Mouse (Mus musculus) stomach, embryonic 14.5 days (tissue): ENCODE measurements around the gene Gm29776. TPM values are rescaled to one million over a fixed set of nuclear protein-coding genes. Genes with fewer than 3 reads are reported as not detected.

Source experiments
- ATAC-seq: fragments of 200-750 bp; cut with Nextera tagmentation; 2 replicates; pipeline ENCODE4 v1.8.0; 2017; ENCODE audit warnings: low read depth, moderate TSS enrichment; ENCODE audit not compliant: insufficient number of reproducible peaks, insufficient read depth, low FRiP score
- H3K27ac ChIP-seq: fragments of 300-500 bp; sonication (generic); 2 replicates; pipeline ENCODE4 v1.5.1; 2014; ENCODE audit warnings: mild to moderate bottlenecking, low read length, moderate library complexity, mixed read lengths
- H3K27me3 ChIP-seq: fragments of 300-500 bp; sonication (generic); 2 replicates; pipeline ENCODE4 v1.6.1; 2014; ENCODE audit warnings: low read length, control low read depth, mixed read lengths; ENCODE audit not compliant: control insufficient read depth, insufficient read depth
- H3K36me3 ChIP-seq: fragments of 300-500 bp; sonication (generic); 2 replicates; pipeline ENCODE4 v1.6.1; 2014; ENCODE audit warnings: mild to moderate bottlenecking, control low read depth, low read length, moderate library complexity, mixed read lengths; ENCODE audit not compliant: control insufficient read depth, insufficient read depth
- H3K4me1 ChIP-seq: fragments of 300-500 bp; sonication (generic); 2 replicates; pipeline ENCODE4 v1.6.1; 2014; ENCODE audit warnings: low read length, control low read depth, mixed read lengths; ENCODE audit not compliant: control insufficient read depth, insufficient read depth
- H3K4me2 ChIP-seq: fragments of 300-500 bp; sonication (generic); replicated peaks from 2 replicates; pipeline ENCODE4 v1.6.1; 2014; ENCODE audit warnings: low read depth, low read length, control low read depth
- H3K4me3 ChIP-seq: fragments of 300-500 bp; sonication (generic); 2 replicates; pipeline ENCODE4 v1.5.1; 2014; ENCODE audit warnings: low read depth, low read length, control low read depth
- H3K9ac ChIP-seq: fragments of 300-500 bp; sonication (generic); replicated peaks from 2 replicates; pipeline ENCODE4 v1.6.1; 2014; ENCODE audit warnings: low read depth, mild to moderate bottlenecking, control low read depth, low read length, moderate library complexity, mixed read lengths
- H3K9me3 ChIP-seq: fragments of 300-500 bp; sonication (generic); 2 replicates; pipeline ENCODE4 v1.6.1; 2016; ENCODE audit warnings: low read depth, low read length, control low read depth; ENCODE audit not compliant: control insufficient read depth
- WGBS: fragments of 180-500 bp; shearing (Covaris S2); extraction: QIAGEN DNeasy Blood & Tissue Kit; methylation state at CpG from one replicate; pipeline ENCODE4 v1.1.7; 2014; 5-methylcytosine and 5-hydroxymethylcytosine counted together
- microRNA-seq: library from miRNA; unstranded; fragments of <30 nt; microRNA quantifications from one replicate; pipeline ENCODE4, GENCODE M21; 2016
- polyA plus RNA-seq: library from polyadenylated mRNA; unstranded; fragments of >200 nt; fragmentation: Nextera tagmentation; extraction: Ambion mirVana; gene quantifications from 2 replicates; pipeline ENCODE4 v1.2.1, GENCODE M21; 2014

Gm29776 gene
- polyA plus RNA-seq, 1 experiment from 2014 or later, result 0.17 TPM

DNA sequence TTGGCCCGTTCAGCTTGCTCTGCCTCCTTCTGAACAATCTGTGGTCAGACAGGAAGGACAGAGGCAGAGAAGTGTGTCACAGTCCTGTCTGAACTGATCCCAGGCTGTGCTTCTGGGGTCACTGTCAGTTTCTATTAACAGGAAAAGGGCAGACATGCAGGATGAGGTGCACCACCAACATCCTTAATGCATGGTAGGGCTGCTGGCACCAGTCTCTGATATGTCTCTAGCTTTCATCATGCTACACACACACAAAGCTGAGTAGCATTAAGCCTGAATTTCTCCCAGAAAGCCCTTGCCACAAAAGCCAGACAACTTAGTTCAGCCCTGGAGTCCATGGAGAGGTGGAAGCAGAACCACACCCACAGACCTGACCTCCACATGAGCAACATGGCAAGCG is 55.6 kb downstream of the Gm29776 start:
- Histone ChIP-seq H3K36me3 (peaks cover 62% of the 10 kb centered on the region), H3K27ac (no peak overlapping the region), H3K4me1 (peaks cover 11% of the 10 kb centered on the region; the same call in 1 of the 2 replicates), H3K9me3 (no peaks in the 10 kb centered on the region), H3K27me3 (no peaks in the 10 kb centered on the region), H3K4me2 (no peak overlapping the region), H3K4me3 (no peak overlapping the region), H3K9ac (no peak overlapping the region)
- ATAC-seq, result no peak
- WGBS, result 87% methylated on average over 2 of the region's 2 CpGs

Small RNA genes within 50 kb of the gene (microRNA-seq; reads per million reads assigned to microRNA genes)
- 0.78 reads per million for gene Mir6948

Other genes starting within 250 kb of the Gm29776 start
- 38.1 and 41.7 TPM in 2 replicates for gene Lrp10, start 234.7 kb downstream of the Gm29776 start, polyA plus RNA-seq
- gene Rem2, start 222.7 kb downstream of the Gm29776 start, polyA plus RNA-seq, result 1.5 and 2.0 TPM in 2 replicates
- gene Prmt5, start 181.3 kb downstream of the Gm29776 start, polyA plus RNA-seq, result 79.8 and 80.4 TPM in 2 replicates
- gene Haus4, start 144.2 kb downstream of the Gm29776 start, polyA plus RNA-seq, result 48.2 and 52.5 TPM in 2 replicates
- gene Ajuba, start 121.3 kb downstream of the Gm29776 start, polyA plus RNA-seq, result 26.2 and 30.3 TPM in 2 replicates
- 7.9 and 8.3 TPM in 2 replicates for gene 4931414P19Rik, start 92.8 kb downstream of the Gm29776 start, polyA plus RNA-seq
- gene Psmb5, start 80.8 kb downstream of the Gm29776 start, polyA plus RNA-seq, result 355 and 361 TPM in 2 replicates
- 0.06 TPM in 1 of 2 replicates, not detected in the other for gene Psmb11, start 77.4 kb downstream of the Gm29776 start, polyA plus RNA-seq
- gene Gm17606, start 57.9 kb downstream of the Gm29776 start, polyA plus RNA-seq, result not detected in 2 replicates
- gene Cdh24, start 57.5 kb downstream of the Gm29776 start, polyA plus RNA-seq, result 4.5 and 5.1 TPM in 2 replicates
- gene 1700123O20Rik, start 12.6 kb downstream of the Gm29776 start, polyA plus RNA-seq, result 82.9 and 88.9 TPM in 2 replicates
- gene Acin1, start 11.9 kb downstream of the Gm29776 start, polyA plus RNA-seq, result 145 and 147 TPM in 2 replicates
- gene Cebpe, start 13.3 kb upstream of the Gm29776 start, polyA plus RNA-seq, result 0.69 TPM in 1 of 2 replicates, not detected in the other
- 5.4 and 5.8 TPM in 2 replicates for gene Slc7a8, start 83.1 kb upstream of the Gm29776 start, polyA plus RNA-seq
- gene Rnf212b, start 115.3 kb upstream of the Gm29776 start, polyA plus RNA-seq, result not detected in 2 replicates
- gene Homez, start 172.1 kb upstream of the Gm29776 start, polyA plus RNA-seq, result 7.9 and 9.2 TPM in 2 replicates
- gene Ppp1r3e, start 178.7 kb upstream of the Gm29776 start, polyA plus RNA-seq, result 2.8 and 2.9 TPM in 2 replicates
- gene Bcl2l2, start 184.5 kb upstream of the Gm29776 start, polyA plus RNA-seq, result 6.1 and 6.2 TPM in 2 replicates
- gene Gm20521, start 184.6 kb upstream of the Gm29776 start, polyA plus RNA-seq, result not detected in 2 replicates
- gene Pabpn1, start 193.7 kb upstream of the Gm29776 start, polyA plus RNA-seq, result 136 and 152 TPM in 2 replicates
- gene Slc22a17, start 214.3 kb upstream of the Gm29776 start, polyA plus RNA-seq, result 44.9 and 51.3 TPM in 2 replicates
- 40.1 and 41.0 TPM in 2 replicates for gene Efs, start 227.3 kb upstream of the Gm29776 start, polyA plus RNA-seq
- gene Il25, start 233.9 kb upstream of the Gm29776 start, polyA plus RNA-seq, result 0.32 TPM in 1 of 2 replicates, not detected in the other
- gene Cmtm5, start 237.4 kb upstream of the Gm29776 start, polyA plus RNA-seq, result 7.1 and 8.5 TPM in 2 replicates